Mouse (Mus musculus) cortical plate, adult 2 months (tissue): ENCODE data around the gene Aup1. TPM values are rescaled to one million over a fixed set of nuclear protein-coding genes. Genes with fewer than 3 reads are reported as not detected.

Experiments
- H3K27ac ChIP-seq: fragments of 200-500 bp; 2 replicates; pipeline ENCODE4 v1.5.1; 2012; ENCODE audit warnings: low read length, control low read depth, inconsistent platforms; ENCODE audit not compliant: insufficient read depth
- H3K4me1 ChIP-seq: fragments of 200-500 bp; 2 replicates; pipeline ENCODE4 v1.6.1; 2011; ENCODE audit warnings: low read length; ENCODE audit not compliant: control insufficient read depth, insufficient read depth
- H3K4me3 ChIP-seq: fragments of 200-500 bp; 2 replicates; pipeline ENCODE4 v1.5.1; 2011; ENCODE audit warnings: mild to moderate bottlenecking, low read length, control low read depth; ENCODE audit not compliant: insufficient read depth
- CTCF ChIP-seq: fragments of 200-500 bp; IDR thresholded peaks from 2 replicates; pipeline ENCODE4 v1.5.1; 2011; ENCODE audit warnings: mild to moderate bottlenecking, control low read depth, low read length; ENCODE audit not compliant: insufficient read depth; ENCODE audit errors: extremely low read depth
- POLR2A ChIP-seq: fragments of 200-500 bp; IDR thresholded peaks from 2 replicates; pipeline ENCODE4 v1.6.1; 2011; ENCODE audit warnings: mild to moderate bottlenecking, low read length, control low read depth; ENCODE audit not compliant: insufficient read depth; ENCODE audit errors: extremely low read depth
- polyA plus RNA-seq: library from polyadenylated mRNA; depleted of rRNA; stranded (reverse); fragments of >200 nt; gene quantifications from 2 replicates; pipeline ENCODE4 v1.2.3, GENCODE M21; 2012

Aup1 gene
- polyA plus RNA-seq, 1 experiment = 224 TPM

DNA sequence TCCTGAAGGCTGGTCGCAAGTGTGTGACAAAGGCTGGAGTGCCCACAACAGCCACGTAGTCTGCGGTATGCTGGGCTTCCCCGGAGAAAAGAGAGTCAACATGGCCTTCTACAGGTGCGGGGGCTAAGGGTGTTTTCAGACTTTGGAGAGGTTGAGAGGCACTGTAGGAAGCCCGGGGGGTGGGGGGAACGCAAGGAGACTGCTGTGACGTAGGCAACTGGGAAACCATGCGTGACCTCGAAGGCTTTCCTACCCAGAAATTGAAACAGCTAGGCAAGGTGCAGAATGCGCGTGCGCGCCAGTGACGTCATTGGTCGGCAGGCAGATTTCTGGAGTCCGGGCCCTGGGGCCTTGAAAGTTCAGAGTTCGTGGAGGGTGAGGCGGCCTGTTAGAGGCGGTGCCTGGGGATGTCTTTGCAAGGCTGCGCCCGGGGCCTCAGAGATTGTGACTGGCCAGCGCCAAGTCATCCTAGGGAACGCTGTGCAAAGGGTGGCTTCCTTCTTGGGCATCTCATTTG is 15.8 kb upstream of the Aup1 start:
- TF ChIP-seq POLR2A = no peak
- no peak for TF ChIP-seq CTCF
- no peaks in the 10 kb centered on the region for H3K4me1 ChIP-seq
- no peak overlapping the region for H3K27ac ChIP-seq
- peak overlapping the region; percentile 3; the same call in 1 of the 2 replicates for H3K4me3 ChIP-seq

DNA sequence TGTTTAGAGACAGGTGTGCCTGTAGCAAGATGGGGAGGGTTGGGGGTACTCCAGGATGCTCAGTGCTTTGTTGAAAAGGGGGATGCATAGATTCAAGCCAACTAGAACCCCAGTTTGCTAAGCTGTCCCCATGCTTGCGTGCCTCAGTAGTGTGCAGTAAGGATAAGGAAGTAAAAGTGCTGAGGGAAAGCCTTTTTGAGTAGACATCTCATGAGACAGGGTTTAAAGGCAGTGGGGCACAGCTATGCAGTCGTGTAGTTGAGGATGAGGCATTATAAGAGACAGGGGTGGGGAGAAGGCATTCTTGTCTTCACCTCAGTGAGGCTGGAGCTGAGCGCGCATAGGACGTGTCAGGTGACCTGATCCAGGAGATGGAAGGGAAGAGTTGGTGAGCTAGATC is 13.7 kb upstream of the Aup1 start:
- no peak for TF ChIP-seq CTCF
- TF ChIP-seq POLR2A = no peak
- Histone ChIP-seq H3K4me1 (no peaks in the 10 kb centered on the region), H3K4me3 (no peak overlapping the region), H3K27ac (no peak overlapping the region)

DNA sequence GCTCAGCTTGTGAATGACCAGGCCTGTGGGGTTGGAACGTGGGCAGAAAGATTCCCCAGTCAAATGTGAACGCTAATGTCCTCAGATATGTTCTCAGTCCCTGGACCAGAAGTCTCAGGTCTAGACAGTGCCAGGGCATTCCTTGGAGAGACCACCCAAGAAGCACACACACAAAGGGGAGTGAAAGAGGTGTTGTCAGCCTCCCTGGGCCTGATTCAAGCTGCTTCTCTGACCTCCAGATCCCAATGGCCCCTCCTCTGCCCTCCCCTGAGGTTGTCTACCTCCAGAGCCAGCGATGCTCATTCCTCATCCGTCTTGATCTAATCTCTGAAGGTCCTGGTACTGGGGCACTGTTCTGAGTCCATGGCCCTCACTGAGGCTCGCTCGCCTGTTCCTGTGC is 10.8 kb upstream of the Aup1 start:
- Histone ChIP-seq H3K4me3 (no peak overlapping the region), H3K4me1 (no peaks in the 10 kb centered on the region), H3K27ac (no peak overlapping the region)
- TF ChIP-seq POLR2A = no peak
- no peak for TF ChIP-seq CTCF

GRCm38 (mm10) chr6:83043993-83044392 is 10.3 kb upstream of the Aup1 start:
- no peak overlapping the region for H3K4me3 ChIP-seq
- TF ChIP-seq POLR2A (no peak), CTCF (no peak)

GRCm38 (mm10) chr6:83044742-83045141 is 9.6 kb upstream of the Aup1 start:
- Histone ChIP-seq H3K4me1 (no peaks in the 10 kb centered on the region), H3K27ac (no peak overlapping the region), H3K4me3 (no peak overlapping the region)
- TF ChIP-seq CTCF = no peak
- TF ChIP-seq POLR2A = no peak

More at GRCm38 (mm10) chr6:83043993-83044392, 10.3 kb upstream of the Aup1 start:
- Histone ChIP-seq H3K4me1 (no peaks in the 10 kb centered on the region), H3K27ac (no peak overlapping the region)

- Histone ChIP-seq H3K4me3 (no peak overlapping the region), H3K27ac (no peak overlapping the region), H3K4me1 (peaks cover 4% of the 10 kb centered on the region; the same call in 1 of the 2 replicates)
- TF ChIP-seq CTCF = no peak
- no peak for TF ChIP-seq POLR2A
Observed at GRCm38 (mm10) chr6:83049367-83049766, 5.0 kb upstream of the Aup1 start.

DNA sequence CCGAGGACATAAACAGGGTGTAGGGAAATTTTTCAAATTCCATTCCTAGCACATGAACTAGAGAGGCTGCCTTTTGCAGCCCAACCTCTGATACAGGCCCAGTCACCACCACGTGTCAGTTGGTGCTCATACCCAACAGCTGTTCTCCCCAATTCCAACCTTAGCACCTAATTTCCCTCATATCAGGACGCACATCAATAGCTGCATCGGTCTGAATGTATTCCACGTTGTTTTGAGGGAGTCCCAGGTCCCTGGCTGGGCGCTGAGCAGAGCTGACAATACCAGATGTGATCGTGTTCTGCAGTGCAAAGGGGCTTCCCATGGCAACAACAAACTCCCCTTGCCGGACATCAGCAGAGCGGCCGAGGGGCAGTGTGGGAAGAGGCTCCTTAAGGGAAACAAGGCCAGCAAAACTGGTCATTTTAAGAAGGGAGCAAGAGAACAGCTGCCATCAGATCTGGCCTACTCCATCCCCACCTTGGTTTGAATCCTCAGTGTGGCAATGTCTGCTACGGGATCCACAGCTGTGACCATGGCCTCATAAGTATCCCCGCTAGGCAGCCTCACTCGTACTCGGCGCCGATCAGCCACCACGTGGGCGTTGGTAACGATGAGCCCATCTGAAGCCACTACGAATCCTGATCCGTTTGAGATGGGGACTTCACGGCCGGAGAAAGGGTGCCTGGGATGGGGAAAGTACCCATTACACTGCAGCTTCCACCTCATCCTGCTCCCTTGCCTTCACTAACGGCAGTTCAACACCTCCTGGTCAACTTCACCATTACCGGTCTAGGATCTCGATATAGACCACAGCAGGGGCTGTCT is 973 bp upstream of the Aup1 start:
- Histone ChIP-seq H3K27ac (no peak overlapping the region), H3K4me1 (peaks cover 4% of the 10 kb centered on the region; the same call in 1 of the 2 replicates), H3K4me3 (peak overlapping the region; percentile 60)
- TF ChIP-seq POLR2A (no peak), CTCF (no peak)

DNA sequence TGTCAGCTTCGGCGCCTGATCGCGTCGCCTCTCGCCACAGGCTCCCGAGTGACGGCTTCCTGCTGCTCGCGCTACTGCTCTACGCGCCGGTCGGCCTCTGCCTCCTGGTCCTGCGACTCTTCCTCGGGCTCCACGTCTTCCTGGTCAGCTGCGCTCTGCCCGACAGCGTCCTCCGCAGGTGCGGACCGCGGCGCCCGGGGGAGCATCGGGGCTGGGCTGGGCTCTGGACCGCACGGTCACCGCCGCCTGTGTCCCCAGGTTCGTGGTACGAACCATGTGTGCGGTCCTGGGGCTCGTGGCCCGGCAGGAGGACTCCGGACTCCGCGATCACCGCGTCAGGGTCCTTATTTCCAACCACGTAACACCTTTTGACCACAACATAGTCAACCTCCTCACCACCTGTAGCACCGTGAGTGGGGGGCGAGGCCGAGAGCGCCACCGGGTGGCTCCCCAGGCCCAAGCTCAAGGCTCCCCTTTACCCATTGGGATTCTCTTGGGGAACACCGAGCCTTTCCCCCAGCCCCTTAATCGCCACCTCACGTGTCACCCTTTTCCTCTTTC is 630 bp downstream of the Aup1 start, which contains the start of gene Htra2:
Gene Htra2, minus strand, starts transcription at position 403 of the 561 bp plus-strand sequence.
- H3K27ac ChIP-seq = no peak within 1 kb of the TSS
- no peak for TF ChIP-seq CTCF
- TF ChIP-seq POLR2A = no peak
- H3K4me1 ChIP-seq = peaks cover 4% of the 10 kb centered on the region; the same call in 1 of the 2 replicates
- peak within 1 kb of the TSS; percentile 60 for H3K4me3 ChIP-seq

DNA sequence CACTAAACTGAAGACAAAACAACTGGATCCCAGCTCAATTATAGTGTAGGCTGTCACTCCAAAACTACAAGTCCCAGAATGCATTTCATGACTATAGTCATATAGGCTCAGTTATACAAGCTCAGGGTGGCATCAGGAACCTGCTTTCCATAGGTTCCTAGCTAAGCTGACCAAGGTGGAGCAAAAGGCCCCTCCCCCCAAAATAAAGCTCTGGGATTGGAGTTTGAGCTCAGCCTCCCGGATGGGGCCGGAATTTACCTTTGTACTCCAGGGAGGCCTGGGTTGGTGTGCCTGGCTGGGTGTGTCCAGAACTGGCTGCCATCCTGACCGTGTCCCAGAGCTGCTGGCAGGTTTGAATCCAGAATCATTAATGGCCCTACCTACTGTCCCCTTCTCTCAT is 3.5 kb downstream of the Aup1 start, which contains the start of gene Dqx1:
Gene Dqx1, plus strand, starts transcription at position 55 of the 400 bp plus-strand sequence.
- TF ChIP-seq CTCF (no peak), POLR2A (no peak)
- Histone ChIP-seq H3K4me3 (no peak within 1 kb of the TSS), H3K4me1 (0 out of 2 replicates have a peak, but pooled peaks cover 2% of the 10 kb centered on the region), H3K27ac (no peak within 1 kb of the TSS)
